Mouse (Mus musculus) embryonic facial prominence, embryonic 11.5 days (tissue): ENCODE data around the gene Axdnd1. TPM values are rescaled to one million over a fixed set of nuclear protein-coding genes. Genes with fewer than 3 reads are reported as not detected.
"Not testable (repeated sequence)": the region's sequence is repeated elsewhere in the genome, so short reads cannot be mapped to it uniquely, and the experiment has no call there.

ENCODE experiments used
- ATAC-seq: fragments of 200-750 bp; cut with Nextera tagmentation; replicated peaks from 2 replicates; pipeline ENCODE4 v1.8.0; 2017; ENCODE audit warnings: low read depth; ENCODE audit not compliant: insufficient number of reproducible peaks, low FRiP score, low TSS enrichment
- DNase-seq: peaks from one replicate; pipeline ENCODE4 v3.0.0-alpha.2; 2015; ENCODE audit warnings: low spot score
- H3K27ac ChIP-seq: fragments of 300-500 bp; sonication (generic); replicated peaks from 2 replicates; pipeline ENCODE4 v1.5.1; 2014; ENCODE audit warnings: mild to moderate bottlenecking, low read depth, low read length, control low read depth
- H3K27me3 ChIP-seq: fragments of 300-500 bp; sonication (generic); 2 replicates; pipeline ENCODE4 v1.6.1; 2014; ENCODE audit warnings: mild to moderate bottlenecking, low read length, moderate library complexity, mixed read lengths; ENCODE audit not compliant: control insufficient read depth, insufficient read depth
- H3K36me3 ChIP-seq: fragments of 300-500 bp; sonication (generic); replicated peaks from 2 replicates; pipeline ENCODE4 v1.6.1; 2014; ENCODE audit warnings: low read depth, mild to moderate bottlenecking, low read length, moderate library complexity, mixed read lengths; ENCODE audit not compliant: control insufficient read depth, insufficient read depth
- H3K4me1 ChIP-seq: fragments of 300-500 bp; sonication (generic); 2 replicates; pipeline ENCODE4 v1.6.1; 2014; ENCODE audit warnings: low read length, mixed read lengths; ENCODE audit not compliant: control insufficient read depth, insufficient read depth
- H3K4me2 ChIP-seq: fragments of 300-500 bp; sonication (generic); 2 replicates; pipeline ENCODE4 v1.6.1; 2014; ENCODE audit warnings: low read depth, mild to moderate bottlenecking, control low read depth, low read length, moderate library complexity
- H3K4me3 ChIP-seq: fragments of 300-500 bp; sonication (generic); 2 replicates; pipeline ENCODE4 v1.5.1; 2014; ENCODE audit warnings: low read depth, low read length, control low read depth
- H3K9ac ChIP-seq: fragments of 300-500 bp; sonication (generic); replicated peaks from 2 replicates; pipeline ENCODE4 v1.6.1; 2014; ENCODE audit warnings: mild to moderate bottlenecking, control low read depth, low read length
- H3K9me3 ChIP-seq: fragments of 300-500 bp; sonication (generic); replicated peaks from 2 replicates; pipeline ENCODE4 v1.6.1; 2016; ENCODE audit warnings: mild to moderate bottlenecking, low read length, inconsistent platforms, mixed read lengths; ENCODE audit not compliant: control insufficient read depth
- WGBS: fragments of 180-500 bp; shearing (Covaris S2); extraction: QIAGEN DNeasy Blood & Tissue Kit; methylation state at CpG from one replicate; pipeline ENCODE4 v1.1.7; 2014; 5-methylcytosine and 5-hydroxymethylcytosine counted together
- polyA plus RNA-seq: library from polyadenylated mRNA; unstranded; fragments of >200 nt; fragmentation: Nextera tagmentation; extraction: Ambion mirVana; gene quantifications from 2 replicates; pipeline ENCODE4 v1.2.1, GENCODE M21; 2014

Gene Axdnd1
- polyA plus RNA-seq, 1 experiment from 2014 or later = 0.21 TPM

- H3K9ac ChIP-seq = no peak overlapping the region
- no peaks in the 10 kb centered on the region for H3K9me3 ChIP-seq
- H3K4me2 ChIP-seq = no peak overlapping the region
- DNase-seq = no peak
- H3K27me3 ChIP-seq = peaks cover 32% of the 10 kb centered on the region
- WGBS = 76% methylated on average over 1 of the region's 1 CpGs
- H3K4me3 ChIP-seq = no peak overlapping the region
- ATAC-seq = no peak
- no peaks in the 10 kb centered on the region for H3K36me3 ChIP-seq
- no peak overlapping the region for H3K27ac ChIP-seq
- no peaks in the 10 kb centered on the region; the same call in 1 of the 2 replicates for H3K4me1 ChIP-seq
Measured at GRCm38 (mm10) chr1:156308595-156308994, 112.4 kb downstream of the Axdnd1 start.

- under 1% methylated on average over 66 of the region's 85 CpGs for WGBS
- Histone ChIP-seq H3K27me3 (peaks cover 34% of the 10 kb centered on the region), H3K9ac (peak within 1 kb of the TSS; percentile 50), H3K4me1 (no peaks in the 10 kb centered on the region; the same call in 1 of the 2 replicates), H3K4me2 (peak within 1 kb of the TSS; percentile 98), H3K36me3 (no peaks in the 10 kb centered on the region), H3K4me3 (peak within 1 kb of the TSS; percentile 61), H3K9me3 (no peaks in the 10 kb centered on the region), H3K27ac (no peak within 1 kb of the TSS)
- DNase-seq = peak; percentile 55
- peak; percentile 67 for ATAC-seq
Measured at GRCm38 (mm10) chr1:156302911-156303749, 117.8 kb downstream of the Axdnd1 start, which contains the start of gene Tdrd5. TSS of gene Tdrd5 (minus strand) at chr1:156303664.

GRCm38 (mm10) chr1:156290016-156290415 is 130.9 kb downstream of the Axdnd1 start:
- H3K9me3 ChIP-seq = no peaks in the 10 kb centered on the region
- no peak overlapping the region for H3K4me3 ChIP-seq
- H3K4me1 ChIP-seq = no peaks in the 10 kb centered on the region
- ATAC-seq (no peak), DNase-seq (no peak)
- H3K27ac ChIP-seq = no peak overlapping the region
- 94% methylated on average over 6 of the region's 6 CpGs for WGBS
- H3K27me3 ChIP-seq = no peaks in the 10 kb centered on the region
- no peaks in the 10 kb centered on the region for H3K36me3 ChIP-seq
- no peak overlapping the region for H3K9ac ChIP-seq
- H3K4me2 ChIP-seq = no peak overlapping the region

GRCm38 (mm10) chr1:156289222-156289587 is 131.8 kb downstream of the Axdnd1 start:
- not testable (repeated sequence) for H3K4me3 ChIP-seq, H3K9me3 ChIP-seq, H3K4me1 ChIP-seq, H3K27me3 ChIP-seq, H3K27ac ChIP-seq, H3K9ac ChIP-seq, ATAC-seq, DNase-seq, H3K36me3 ChIP-seq, H3K4me2 ChIP-seq
- 61% methylated on average over 10 of the region's 10 CpGs for WGBS

GRCm38 (mm10) chr1:156288556-156289221 is 132.3 kb downstream of the Axdnd1 start:
- Histone ChIP-seq H3K27me3 (no peaks in the 10 kb centered on the region), H3K9me3 (no peaks in the 10 kb centered on the region), H3K4me1 (no peaks in the 10 kb centered on the region), H3K36me3 (no peaks in the 10 kb centered on the region), H3K4me3 (no peak overlapping the region), H3K9ac (no peak overlapping the region), H3K27ac (no peak overlapping the region), H3K4me2 (no peak overlapping the region)
- DNase-seq (no peak), ATAC-seq (no peak)
- 83% methylated on average over 9 of the region's 9 CpGs for WGBS

- DNase-seq (no peak), ATAC-seq (no peak)
- Histone ChIP-seq H3K27ac (no peak overlapping the region), H3K9me3 (no peaks in the 10 kb centered on the region), H3K27me3 (no peaks in the 10 kb centered on the region), H3K9ac (no peak overlapping the region), H3K4me2 (no peak overlapping the region), H3K4me3 (no peak overlapping the region), H3K36me3 (no peaks in the 10 kb centered on the region), H3K4me1 (no peaks in the 10 kb centered on the region)
- WGBS = 83% methylated on average over 5 of the region's 5 CpGs
Measured at GRCm38 (mm10) chr1:156285541-156285896, 135.4 kb downstream of the Axdnd1 start.

GRCm38 (mm10) chr1:156284851-156285540 is 136.0 kb downstream of the Axdnd1 start:
- no peaks in the 10 kb centered on the region for H3K4me1 ChIP-seq
- 52% methylated on average over 9 of the region's 9 CpGs for WGBS

More at GRCm38 (mm10) chr1:156284851-156285540, 136.0 kb downstream of the Axdnd1 start:
- no peak for ATAC-seq
- Histone ChIP-seq H3K9ac (no peak overlapping the region), H3K27ac (no peak overlapping the region), H3K27me3 (no peaks in the 10 kb centered on the region), H3K36me3 (no peaks in the 10 kb centered on the region), H3K9me3 (no peaks in the 10 kb centered on the region), H3K4me2 (no peak overlapping the region), H3K4me3 (no peak overlapping the region)
- DNase-seq = no peak
